In genomic region chr12:80115863-80116194, GRCm38 (mm10) we compare ENCODE assay signal across 7 mouse cellular contexts. TPM values are rescaled to one million over a fixed set of nuclear protein-coding genes. Genes with fewer than 3 reads are reported as not detected.
A peak's percentile ranks its signal among the peaks of the same experiment; 100 is the strongest.
DNase-seq lines count a peak whose midpoint lies in the region; ATAC-seq lines count a peak whose summit lies in the region.

No protein-coding gene starts in this region.

- peak overlapping the region; percentile 88 for H3K4me2 ChIP-seq in lung, embryonic 15.5 days
- H3K4me2 ChIP-seq in forebrain, embryonic 11.5 days (ENCODE audit: low read depth, low read length, severe bottlenecking): peak overlapping the region; percentile 98
- H3K4me2 ChIP-seq in limb, embryonic 15.5 days: peak overlapping the region; percentile 79
- H3K4me2 ChIP-seq in stomach, embryonic 14.5 days (replicated peaks; ENCODE audit: low read depth, low read length): peak overlapping the region; percentile 92

- no peaks in the 10 kb centered on the region for H3K27me3 ChIP-seq in lung, embryonic 15.5 days
- H3K27me3 ChIP-seq in forebrain, embryonic 11.5 days (ENCODE audit: control insufficient read depth, insufficient read depth, low read length): no peaks in the 10 kb centered on the region
- H3K27me3 ChIP-seq in limb, embryonic 15.5 days: no peaks in the 10 kb centered on the region
- no peaks in the 10 kb centered on the region for H3K27me3 ChIP-seq in stomach, embryonic 14.5 days (ENCODE audit: control insufficient read depth, insufficient read depth, low read length)

- under 1% methylated on average over 29 of the region's 30 CpGs for WGBS in lung, embryonic 15.5 days
- WGBS in forebrain, embryonic 11.5 days: under 1% methylated on average over 26 of the region's 30 CpGs
- WGBS in limb, embryonic 15.5 days: under 1% methylated on average over 30 of the region's 30 CpGs
- whole genome bisulfite sequencing in stomach, embryonic 14.5 days: 0% methylated on average over 30 of the region's 30 CpGs

- peaks cover 17% of the 10 kb centered on the region; the same call in 1 of the 2 replicates for H3K4me1 ChIP-seq in lung, embryonic 15.5 days
- peaks cover 8% of the 10 kb centered on the region; the same call in 1 of the 2 replicates for H3K4me1 ChIP-seq in forebrain, embryonic 11.5 days (replicated peaks; ENCODE audit: control insufficient read depth, insufficient read depth, low read length)
- peaks cover 14% of the 10 kb centered on the region; the same call in 1 of the 2 replicates for H3K4me1 ChIP-seq in limb, embryonic 15.5 days
- 0 out of 2 replicates have a peak, but pooled peaks cover 4% of the 10 kb centered on the region for H3K4me1 ChIP-seq in stomach, embryonic 14.5 days (ENCODE audit: control insufficient read depth, insufficient read depth, low read length)

- no peaks in the 10 kb centered on the region for H3K9me3 ChIP-seq in lung, embryonic 15.5 days
- no peaks in the 10 kb centered on the region for H3K9me3 ChIP-seq in forebrain, embryonic 11.5 days (ENCODE audit: control insufficient read depth, low read length)
- no peaks in the 10 kb centered on the region for H3K9me3 ChIP-seq in limb, embryonic 15.5 days
- H3K9me3 ChIP-seq in stomach, embryonic 14.5 days (ENCODE audit: control insufficient read depth, low read depth, low read length): no peaks in the 10 kb centered on the region

- ATAC-seq in lung, embryonic 15.5 days (ENCODE audit: borderline replicate concordance, extremely low read depth, low FRiP score, low TSS enrichment): 0 out of 2 replicates have a peak, but pooled peaks have one; percentile 5
- no peak for ATAC-seq in forebrain, embryonic 11.5 days (replicated peaks; ENCODE audit: low FRiP score)
- ATAC-seq in limb, embryonic 15.5 days (ENCODE audit: insufficient number of reproducible peaks, low FRiP score, low TSS enrichment, low read depth): no peak
- ATAC-seq in stomach, embryonic 14.5 days (ENCODE audit: insufficient number of reproducible peaks, insufficient read depth, low FRiP score, low read depth): no peak

- H3K4me3 ChIP-seq in lung, embryonic 15.5 days: peak overlapping the region; percentile 80
- peak overlapping the region; percentile 89 for H3K4me3 ChIP-seq in forebrain, embryonic 11.5 days (ENCODE audit: low read depth, low read length)
- peak overlapping the region; percentile 71 for H3K4me3 ChIP-seq in limb, embryonic 15.5 days
- H3K4me3 ChIP-seq in stomach, embryonic 14.5 days (ENCODE audit: low read depth, low read length): peak overlapping the region; percentile 87

- intact Hi-C loops in left cerebral cortex, postnatal 36 days (cut with DNase I): no loop called here

- H3K36me3 ChIP-seq in lung, embryonic 15.5 days: peaks cover 15% of the 10 kb centered on the region
- H3K36me3 ChIP-seq in forebrain, embryonic 11.5 days (ENCODE audit: control insufficient read depth, insufficient read depth, low read length): no peaks in the 10 kb centered on the region; the same call in 1 of the 2 replicates
- H3K36me3 ChIP-seq in limb, embryonic 15.5 days: peaks cover 10% of the 10 kb centered on the region
- H3K36me3 ChIP-seq in stomach, embryonic 14.5 days (ENCODE audit: control insufficient read depth, insufficient read depth, low read length): peaks cover 8% of the 10 kb centered on the region; the same call in 1 of the 2 replicates

- no peak for DNase-seq in lung, postnatal 4 days
- no peak for DNase-seq in forebrain, embryonic 11.5 days (ENCODE audit: low spot score)
- DNase-seq in left cerebral cortex, postnatal 36 days (ENCODE audit: low spot score in 2 of 2): no peak
- DNase-seq in cerebellum, adult 11-12 months: no peak

- peak overlapping the region; percentile 80 for H3K9ac ChIP-seq in lung, embryonic 15.5 days
- H3K9ac ChIP-seq in forebrain, embryonic 11.5 days (ENCODE audit: low read length): peak overlapping the region; percentile 85
- H3K9ac ChIP-seq in limb, embryonic 15.5 days: peak overlapping the region; percentile 78
- H3K9ac ChIP-seq in stomach, embryonic 14.5 days (replicated peaks; ENCODE audit: low read depth, low read length): peak overlapping the region; percentile 76

- H3K27ac ChIP-seq in lung, embryonic 15.5 days: peak overlapping the region; percentile 99
- peak overlapping the region; percentile 98 for H3K27ac ChIP-seq in forebrain, embryonic 11.5 days (ENCODE audit: low read depth, low read length)
- peak overlapping the region; percentile 99 for H3K27ac ChIP-seq in limb, embryonic 15.5 days
- peak overlapping the region; percentile 99 for H3K27ac ChIP-seq in stomach, embryonic 14.5 days (ENCODE audit: low read length)

RNA-seq across cellular contexts. Expression of gene Zfp36l1, which starts 3.0 kb away (rescaled TPM):
- 139 and 147 TPM in 2 replicates for polyA plus RNA-seq in lung, embryonic 15.5 days (2015; fragmentation: Nextera tagmentation; extraction: Ambion mirVana)
- 164 and 173 TPM in 2 replicates for polyA plus RNA-seq in forebrain, embryonic 11.5 days (2014; fragmentation: Nextera tagmentation; extraction: Ambion mirVana)
- 147 and 148 TPM in 2 replicates for polyA plus RNA-seq in limb, embryonic 15.5 days (2015; fragmentation: Nextera tagmentation; extraction: Ambion mirVana)
- 228 and 245 TPM in 2 replicates for polyA plus RNA-seq in stomach, embryonic 14.5 days (2014; fragmentation: Nextera tagmentation; extraction: Ambion mirVana)
- total RNA-seq in left cerebral cortex, postnatal 36 days (2021): 10 to 100 TPM; 37.3 to 40.0 TPM
